Mouse (Mus musculus) natural killer cell, adult 2 months (primary cell): ENCODE data around the gene Wars.
A peak's percentile ranks its signal among the peaks of the same experiment; 100 is the strongest.

Source experiments
- DNase-seq, 2 experiments: peaks; one replicate each; pipeline ENCODE4 v3.0.0; 2022; ENCODE audit warnings: low spot score in 2 of 2

Wars gene

GRCm38 (mm10) chr12:108893715-108894431 lies at the start of gene Wars:
Gene Wars (minus strand): TSS chr12:108894174.
- DNase-seq = peak; percentile 94 to 95

DNA sequence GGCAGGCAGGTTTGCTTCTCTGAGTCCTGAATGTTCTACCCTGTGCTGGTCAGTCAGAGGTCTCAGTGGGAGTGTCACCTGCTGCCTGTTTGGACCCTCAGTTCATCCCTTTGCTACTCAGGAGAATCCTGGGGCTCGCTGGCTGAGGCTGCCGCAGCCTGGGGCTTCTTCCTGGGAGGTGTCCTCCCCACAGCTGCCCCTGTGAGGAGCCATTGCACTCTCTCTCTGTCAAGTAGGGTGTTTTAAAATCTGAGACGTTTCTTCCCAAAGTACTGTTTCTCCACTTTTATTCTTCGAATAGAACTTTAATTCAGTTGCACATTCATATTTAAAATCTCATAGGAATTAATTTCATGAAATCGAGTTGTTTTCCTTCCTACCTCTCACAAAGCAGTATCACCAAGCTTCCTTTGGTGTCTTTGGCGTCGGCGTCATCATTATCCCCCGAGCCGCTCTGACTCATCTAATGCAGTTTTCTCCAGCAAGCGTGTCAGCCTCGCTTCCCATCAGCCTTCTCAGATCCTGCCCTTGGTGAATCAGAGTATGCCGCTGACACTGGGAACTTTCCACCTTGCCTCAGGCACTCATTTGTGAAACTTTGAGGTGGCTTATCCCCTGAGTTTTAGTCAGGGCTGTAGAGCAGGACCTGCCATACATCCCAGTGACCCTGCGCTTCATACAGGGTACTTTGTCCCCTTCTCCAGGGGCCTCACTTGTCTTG lies 48.4 kb upstream of the Wars start:
- DNase-seq = no peak

GRCm38 (mm10) chr12:108941282-108941681 lies 47.3 kb upstream of the Wars start:
- DNase-seq = no peak

DNA sequence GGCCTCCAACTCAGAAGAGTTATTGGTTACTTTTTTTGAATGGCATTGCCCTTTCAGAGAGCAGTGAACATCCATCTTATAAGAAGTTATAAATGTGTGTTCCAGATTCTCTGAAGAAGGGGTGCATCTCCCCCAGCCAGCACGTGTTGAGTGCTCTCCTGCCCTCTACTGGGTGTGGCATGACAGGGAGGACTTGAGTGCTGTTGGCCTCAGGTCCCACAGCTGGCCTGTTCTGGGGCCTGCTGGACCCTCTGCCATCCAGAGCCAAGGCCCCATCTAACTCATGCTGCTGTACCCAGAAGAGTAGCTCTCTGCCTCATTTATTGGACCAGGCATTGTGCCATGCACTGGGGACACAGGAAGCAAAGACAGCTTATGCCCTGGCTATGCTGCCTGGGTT lies 46.3 kb upstream of the Wars start:
- no peak for DNase-seq

DNA sequence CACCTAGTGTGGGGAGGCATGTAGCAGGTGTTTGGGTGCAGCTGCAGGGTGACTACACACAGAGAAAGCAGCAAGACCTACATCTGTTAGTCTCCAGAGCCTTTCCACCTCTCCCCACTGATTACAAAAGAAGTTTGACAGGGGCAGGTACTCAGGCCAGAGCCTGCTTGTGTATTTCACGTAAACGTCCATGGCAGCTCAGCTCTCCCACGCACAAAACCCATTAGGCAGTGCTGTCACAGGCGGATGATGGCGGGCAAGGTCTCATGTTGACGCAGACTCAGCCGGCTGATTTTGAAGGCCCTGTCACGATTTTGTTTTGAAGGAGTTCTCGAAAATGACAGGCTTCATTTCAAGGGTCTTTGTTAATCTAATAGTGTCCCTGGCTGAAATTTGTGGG lies 45.3 kb upstream of the Wars start:
- no peak for DNase-seq

DNA sequence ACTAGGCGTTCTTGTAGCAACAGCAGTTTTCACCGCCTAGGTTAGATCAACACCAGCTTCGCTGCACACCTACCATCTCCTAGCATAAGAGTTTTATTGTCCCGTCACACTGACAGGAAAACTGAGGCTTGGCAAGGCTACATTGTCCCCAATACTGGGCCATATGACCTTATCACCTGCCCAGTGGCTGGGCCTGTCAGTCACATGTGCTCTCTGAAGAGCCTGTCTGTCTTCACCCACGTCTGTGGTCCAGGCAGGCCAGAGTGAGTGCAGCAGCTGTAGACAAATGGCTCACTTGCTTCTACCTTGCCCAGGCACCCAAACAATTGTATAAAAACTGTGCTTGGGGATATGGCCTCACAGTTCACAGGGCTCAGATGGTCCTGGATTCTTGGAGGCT lies 44.9 kb upstream of the Wars start:
- DNase-seq = no peak

- peak in 1 of 2 experiments; percentile 5 for DNase-seq
These were observed 43.5 kb upstream of the Wars start for GRCm38 (mm10) chr12:108937506-108937905.

- no peak for DNase-seq
These were observed 42.9 kb upstream of the Wars start for GRCm38 (mm10) chr12:108936834-108937233.

DNA sequence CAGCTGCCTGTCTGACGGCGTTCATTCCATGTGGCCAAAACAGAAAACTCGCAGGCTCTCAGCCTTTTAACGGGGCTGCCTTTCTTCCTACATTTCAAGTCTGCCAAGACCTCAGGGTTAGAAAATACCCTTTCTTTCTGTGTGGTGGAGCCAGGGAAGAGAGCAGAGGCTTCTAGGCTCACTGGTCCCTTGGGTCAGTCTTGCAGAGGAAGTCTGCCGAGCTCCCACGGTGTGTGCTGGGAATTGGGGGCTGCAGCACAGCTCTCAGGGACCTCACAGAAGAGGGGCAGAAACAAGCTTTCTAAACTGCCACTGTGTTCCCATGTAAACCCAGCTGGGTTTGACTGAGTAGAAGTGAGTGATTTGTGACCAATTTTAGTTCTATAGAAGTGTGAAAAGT lies 40.3 kb upstream of the Wars start:
- DNase-seq = no peak

DNA sequence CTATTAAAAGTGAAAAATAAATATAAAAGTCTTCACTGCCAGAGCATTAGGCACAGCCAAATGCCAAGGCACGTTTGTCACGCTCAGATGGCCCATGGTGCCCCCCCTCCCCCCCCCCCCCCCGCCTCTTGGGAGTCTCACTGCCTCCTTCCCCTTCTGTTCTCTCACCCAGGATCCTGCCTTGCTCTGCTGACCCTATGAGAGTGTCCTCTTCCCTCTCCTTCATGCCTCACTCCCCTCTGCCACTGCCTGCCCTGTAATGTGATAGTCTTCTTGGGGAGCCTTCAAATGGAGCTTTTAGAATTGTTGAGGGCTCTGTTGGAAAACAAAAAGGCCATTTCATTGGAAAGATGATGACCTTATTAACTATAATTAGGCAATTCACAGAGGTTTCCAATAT lies 38.1 kb upstream of the Wars start:
- DNase-seq = no peak

DNA sequence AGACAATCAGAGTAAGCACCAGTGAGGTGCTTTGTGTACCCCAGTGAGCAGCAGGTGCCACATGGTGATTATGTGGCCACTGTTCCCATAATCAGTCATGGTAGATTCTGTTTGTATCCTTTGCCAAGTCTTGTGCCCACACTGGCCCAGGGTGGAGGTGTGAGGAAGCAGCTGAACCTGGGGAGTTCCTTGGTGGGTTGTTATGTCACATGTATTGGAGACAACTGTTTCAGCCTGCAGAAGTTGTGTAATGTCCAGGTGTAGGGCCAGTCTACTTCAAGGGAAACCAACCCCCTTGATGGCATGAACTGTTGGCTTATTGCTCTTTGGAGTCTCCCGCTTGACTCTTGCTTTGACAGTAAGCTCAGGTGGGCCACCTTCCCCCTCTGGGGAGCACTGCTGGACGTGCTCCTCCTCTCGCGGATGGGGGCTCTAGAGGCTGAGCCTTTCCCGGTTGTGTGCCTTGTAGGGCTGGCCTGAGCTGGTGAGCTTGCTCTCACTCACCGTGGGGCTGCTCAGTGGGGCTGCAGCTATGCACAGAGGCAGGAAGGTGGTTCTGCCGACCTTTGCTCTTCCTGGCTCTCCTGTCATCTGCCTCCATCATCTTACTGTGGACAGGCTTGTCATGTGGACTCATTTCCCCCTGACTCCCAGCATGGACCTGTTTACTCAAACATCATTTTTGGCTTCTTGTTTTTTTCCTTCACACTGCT lies 37.5 kb upstream of the Wars start:
- no peak for DNase-seq

DNA sequence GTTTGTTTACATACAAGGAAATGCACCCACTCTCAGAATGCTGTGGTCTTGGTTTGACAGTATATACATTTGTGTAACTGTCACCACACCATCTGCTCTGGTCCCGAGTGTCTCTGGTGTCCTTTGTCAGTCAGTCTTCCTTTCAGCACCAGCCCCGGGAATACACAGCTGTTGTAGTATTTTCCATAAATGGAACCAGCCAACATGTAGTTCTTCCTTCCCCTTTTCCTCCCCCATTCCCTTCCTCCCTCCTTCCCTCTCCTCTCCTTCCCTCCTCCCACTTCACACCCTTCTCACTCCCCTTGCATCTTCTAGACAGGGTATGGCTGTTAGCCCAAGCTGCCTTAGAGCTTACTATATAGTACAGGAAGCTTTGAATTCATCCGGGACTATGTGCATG lies 35.5 kb upstream of the Wars start:
- DNase-seq = no peak

DNA sequence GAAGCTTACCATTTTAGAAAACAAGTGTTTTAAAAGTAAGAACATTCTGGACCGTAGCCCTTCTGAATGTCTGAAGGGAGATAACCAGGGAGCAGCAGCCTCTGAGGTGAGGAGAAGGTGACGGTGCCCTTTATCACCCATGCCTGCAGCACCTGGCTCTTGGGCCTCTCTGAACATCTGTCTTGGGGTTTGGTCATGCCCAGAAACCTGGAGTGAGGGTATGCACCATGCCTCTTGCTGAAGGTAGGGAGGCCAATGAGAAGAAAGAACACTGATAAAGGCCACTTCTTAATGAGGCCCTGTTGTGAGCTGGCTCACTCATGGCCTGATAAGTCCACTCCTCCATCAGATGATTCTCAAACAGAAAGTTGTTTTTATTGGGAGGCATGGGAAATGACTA lies 34.3 kb upstream of the Wars start:
- DNase-seq = no peak

DNA sequence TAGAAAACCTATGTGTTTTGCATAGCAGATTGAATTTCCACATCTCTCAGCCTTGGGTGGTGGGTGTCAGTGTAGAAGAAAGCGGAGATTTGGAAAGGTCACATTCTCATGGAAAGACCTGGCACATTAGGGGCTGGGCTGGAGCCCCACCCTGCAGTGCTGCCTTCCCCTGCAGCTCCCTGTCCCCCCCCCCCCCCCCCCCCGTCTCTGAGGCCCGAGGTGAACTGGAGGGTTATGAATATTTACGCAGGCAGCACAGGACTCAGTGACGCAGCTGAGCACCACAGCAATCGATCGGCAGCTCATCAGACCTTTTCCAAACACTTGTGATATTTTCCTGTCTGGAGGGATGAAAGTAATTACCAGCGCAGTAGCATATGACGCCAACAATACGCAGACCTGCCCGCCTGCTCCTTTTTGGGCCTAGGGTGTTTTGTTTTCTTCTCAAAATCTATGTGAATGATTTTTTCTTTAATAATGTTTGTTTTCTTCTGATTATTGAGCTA lies 32.7 kb upstream of the Wars start:
- DNase-seq = no peak

GRCm38 (mm10) chr12:108918753-108919152 lies 24.8 kb upstream of the Wars start:
- no peak for DNase-seq

DNA sequence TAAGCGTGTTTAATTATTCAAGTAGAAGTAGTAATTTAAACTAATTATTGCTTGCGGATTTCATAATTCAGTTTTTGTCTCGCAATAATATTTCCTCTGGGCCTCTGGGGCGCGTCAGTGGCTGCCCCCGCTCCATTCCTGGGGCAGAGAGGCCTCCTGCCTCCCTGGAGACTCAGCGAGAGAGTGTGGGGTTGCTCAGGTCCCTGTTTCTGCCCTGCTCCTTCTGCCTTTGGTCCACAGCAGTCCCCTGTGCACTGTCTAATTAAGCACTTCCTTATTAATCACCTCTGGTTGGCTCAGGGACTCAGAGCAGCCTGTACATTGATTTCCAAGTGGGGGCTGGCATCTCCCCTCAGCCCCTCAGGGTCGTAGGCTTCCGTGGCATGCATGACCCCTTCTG lies 23.5 kb upstream of the Wars start:
- DNase-seq = no peak

DNA sequence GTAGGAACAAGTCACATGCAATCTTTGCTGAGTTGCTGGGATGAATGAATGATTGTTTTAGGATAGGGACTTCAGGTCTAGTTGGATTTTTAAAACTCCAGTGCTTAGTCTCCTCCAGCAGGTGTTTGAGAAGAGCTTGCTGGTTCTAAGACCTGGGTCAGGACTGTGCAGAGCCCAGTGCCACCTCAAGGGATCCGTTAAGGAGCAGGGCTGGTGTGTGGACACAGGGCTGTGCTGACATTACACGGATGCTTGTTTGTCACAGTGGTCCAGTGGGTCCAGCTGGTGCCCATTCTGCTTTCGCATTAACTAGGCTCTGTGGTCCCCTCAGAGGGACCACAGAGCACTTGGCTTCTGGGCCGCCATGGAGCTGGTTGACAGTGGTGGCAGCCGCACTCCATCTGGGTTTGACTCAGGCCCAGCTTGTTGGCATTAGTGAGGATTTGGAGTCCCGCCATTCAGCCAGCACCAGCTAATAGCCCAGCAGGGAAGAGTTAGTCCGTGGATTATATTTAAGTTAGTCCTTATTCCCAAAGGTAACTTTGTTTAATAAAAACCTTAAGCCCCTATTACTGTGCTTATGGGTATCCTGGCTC lies 22.6 kb upstream of the Wars start:
- DNase-seq = no peak

DNA sequence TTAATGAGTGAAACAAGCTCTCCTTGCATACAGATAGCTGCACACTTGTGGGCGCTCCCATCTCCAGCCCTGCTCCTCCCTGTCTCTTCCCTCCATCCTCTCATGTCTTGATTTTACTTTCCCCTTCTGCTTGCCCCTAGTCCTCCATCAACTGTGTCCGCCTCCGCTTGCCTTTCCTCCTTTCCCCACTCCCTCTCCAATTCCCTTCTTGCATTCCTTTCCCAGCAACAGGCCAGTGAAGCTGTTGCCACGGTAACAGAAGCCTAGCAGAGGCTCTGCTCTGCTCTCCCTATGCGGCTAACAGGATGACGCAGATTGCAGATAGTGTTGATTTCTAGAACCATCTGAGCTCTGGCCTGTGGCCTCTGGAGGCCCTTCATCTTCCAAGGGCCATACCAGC lies 21.9 kb upstream of the Wars start:
- no peak for DNase-seq

GRCm38 (mm10) chr12:108914709-108915340 lies 20.9 kb upstream of the Wars start:
- no peak for DNase-seq

- no peak for DNase-seq
These were observed 20.2 kb upstream of the Wars start for GRCm38 (mm10) chr12:108914198-108914597.

- DNase-seq = no peak
These were observed 18.5 kb upstream of the Wars start for GRCm38 (mm10) chr12:108912442-108912841.
